Mouse (Mus musculus): ENCODE data around the gene Fam171a2.

Gene Fam171a2

GRCm38 (mm10) chr11:102453131-102453530 is 5.6 kb upstream of the Fam171a2 start:
- no peak for DNase-seq (ENCODE audit: low spot score)

GRCm38 (mm10) chr11:102449043-102450008 is 1.8 kb upstream of the Fam171a2 start:
- DNase-seq (ENCODE audit: low spot score) = no peak

DNA sequence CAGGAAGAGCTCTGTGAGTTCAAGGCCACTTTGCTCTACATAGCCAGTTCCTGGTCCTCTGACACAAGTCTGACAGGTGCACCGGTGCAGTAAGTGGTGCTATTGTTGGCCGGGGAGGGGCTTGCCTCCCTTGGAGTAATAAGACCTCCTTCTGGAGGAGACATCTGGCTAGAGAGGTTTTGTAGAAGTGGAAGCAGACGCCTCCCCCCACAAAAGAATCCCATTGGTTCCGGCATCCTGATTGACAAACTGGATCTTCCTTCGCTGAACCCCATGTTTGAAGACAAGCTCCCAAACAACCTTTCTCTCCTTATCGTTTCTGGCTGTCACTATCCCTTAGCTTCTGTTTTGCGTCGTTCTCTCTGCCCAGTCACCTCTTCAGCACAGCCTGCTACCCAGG is 845 bp upstream of the Fam171a2 start:
- no peak for DNase-seq (ENCODE audit: low spot score)

DNA sequence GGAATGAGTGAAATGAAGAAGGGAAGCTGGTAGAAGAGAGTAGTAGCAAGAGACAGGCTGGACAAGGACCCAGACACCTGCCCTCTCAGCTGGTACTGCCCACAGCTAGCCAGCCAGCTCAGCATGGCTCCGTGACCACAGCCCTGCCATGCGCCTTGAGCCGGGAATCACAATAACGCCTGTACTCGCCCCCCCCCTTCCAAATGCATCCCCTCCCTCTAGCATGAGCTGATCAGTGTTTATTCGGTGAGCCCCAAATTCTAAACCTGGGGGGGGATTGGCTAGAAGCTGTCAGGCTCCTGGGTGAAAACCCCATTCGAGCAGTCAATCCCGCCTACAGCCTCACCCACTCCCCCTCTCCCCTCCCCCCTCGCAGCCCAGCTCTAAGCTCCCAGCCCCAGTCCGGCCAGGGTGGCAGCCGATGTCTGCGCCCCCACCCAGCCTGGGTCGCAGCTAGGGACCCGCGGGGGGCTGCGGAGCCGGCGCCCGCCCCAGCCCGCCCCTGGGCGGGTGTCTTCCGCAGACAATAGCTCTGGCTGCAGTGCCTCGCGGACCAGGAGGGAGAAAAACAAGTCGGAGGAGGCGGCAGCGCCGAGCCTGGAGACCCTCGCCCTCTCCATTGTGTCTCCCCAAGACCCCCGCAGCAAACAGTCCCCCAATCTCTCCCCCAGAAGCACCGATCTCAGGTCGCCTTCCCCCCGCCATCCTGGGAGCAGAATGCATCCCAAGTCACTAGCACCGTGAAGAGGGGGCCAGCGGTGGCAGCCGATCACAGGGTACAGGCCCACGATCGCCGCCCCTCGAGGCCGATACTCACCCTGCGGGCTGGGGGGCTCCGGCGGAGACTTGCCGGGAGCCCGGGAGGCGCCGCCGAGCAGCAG is 661 bp downstream of the Fam171a2 start:
- no peak for DNase-seq (ENCODE audit: low spot score)

DNA sequence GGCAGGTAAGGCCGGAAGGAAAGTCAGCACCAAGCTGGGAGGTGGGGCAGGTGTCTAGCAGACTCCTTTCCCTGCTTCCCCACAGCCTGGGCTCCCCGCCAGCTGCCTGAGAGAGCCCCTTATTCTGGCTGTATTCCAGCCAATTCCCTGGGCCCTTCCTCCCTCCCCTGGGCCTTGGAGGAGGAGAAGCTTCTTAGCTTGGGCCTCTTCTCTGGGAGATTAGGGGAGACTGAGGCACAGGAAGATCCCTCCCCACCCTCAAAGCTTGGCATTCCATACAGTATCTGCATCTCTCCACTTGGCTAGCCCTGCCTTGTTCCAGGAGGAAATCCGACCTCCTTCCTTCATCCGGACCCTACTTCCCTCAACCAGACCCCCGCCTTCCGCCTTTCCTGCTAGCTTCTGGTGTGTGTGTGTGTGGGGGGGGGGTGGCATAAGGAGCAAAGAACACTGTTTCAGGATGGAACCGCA is 1.6 kb downstream of the Fam171a2 start:
- DNase-seq (ENCODE audit: low spot score) = no peak

DNA sequence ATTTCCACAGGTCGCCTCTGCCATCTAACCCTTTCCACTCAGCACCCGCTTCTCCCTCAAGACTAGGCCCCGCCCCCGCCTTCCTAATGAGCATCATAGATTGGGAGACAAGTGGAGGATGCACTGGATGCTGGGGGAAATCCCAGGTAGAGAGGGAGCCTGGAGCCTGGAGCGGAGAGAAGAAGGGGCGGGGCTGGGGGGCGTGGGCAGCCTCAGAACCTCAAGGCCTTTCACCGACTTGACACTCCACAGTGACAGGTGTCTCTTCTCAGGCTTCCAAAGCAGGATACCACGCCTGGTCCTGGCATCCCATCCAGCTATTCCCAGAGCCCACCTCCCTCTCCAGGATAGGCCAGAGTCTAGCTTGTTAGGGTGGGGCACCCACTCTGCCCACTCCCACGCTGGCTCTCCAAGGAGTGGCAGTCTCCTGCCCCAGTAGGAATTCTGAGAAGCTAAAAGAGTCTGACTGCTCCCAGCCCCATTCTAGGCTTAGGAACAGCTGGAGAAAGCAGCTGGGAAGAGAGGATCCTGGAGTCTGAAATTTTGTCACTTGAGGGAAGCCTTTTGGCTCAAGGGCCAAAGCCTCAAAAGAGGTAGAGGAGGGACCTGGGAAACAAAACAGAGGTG is 2.1 kb downstream of the Fam171a2 start:
- DNase-seq (ENCODE audit: low spot score) = peak; percentile 63

DNA sequence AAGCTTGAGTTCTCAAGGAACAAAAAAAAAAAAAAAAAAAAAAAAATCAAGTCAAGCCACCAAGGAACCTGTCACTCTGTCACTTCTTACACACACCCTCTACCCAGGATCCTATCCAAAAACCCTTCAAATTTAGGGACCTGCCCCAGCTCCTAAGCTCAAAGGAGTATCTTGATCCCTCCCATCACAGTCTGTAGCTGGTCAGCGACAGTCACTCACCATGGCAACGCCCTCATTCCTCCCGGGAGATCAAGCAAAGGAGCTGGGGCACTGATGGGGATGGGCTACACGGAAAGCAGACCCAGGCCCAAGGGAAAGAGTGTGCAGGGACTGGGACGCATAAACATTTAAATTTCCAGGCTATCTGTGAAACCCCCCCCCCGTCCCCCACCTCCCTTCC is 2.7 kb downstream of the Fam171a2 start:
- DNase-seq (ENCODE audit: low spot score) = no peak

DNA sequence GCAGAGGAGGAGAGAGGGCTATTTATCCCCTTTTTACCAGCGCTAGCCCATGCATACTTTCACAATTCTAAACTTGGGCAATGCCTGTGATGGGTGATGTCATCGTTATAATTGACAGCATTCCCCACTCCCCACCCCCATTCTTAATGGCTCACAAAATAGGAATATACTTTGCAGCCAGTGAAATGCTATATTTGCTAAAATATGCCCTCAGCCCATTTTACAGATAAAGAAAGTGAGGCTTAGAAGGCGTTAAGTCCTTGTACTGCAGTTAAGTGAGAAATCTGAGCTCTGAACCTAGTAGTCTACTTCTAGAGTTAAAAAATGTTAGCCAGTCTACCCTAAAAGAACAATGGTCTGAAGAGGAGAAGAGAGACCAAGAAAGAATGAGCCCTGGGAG is 3.2 kb downstream of the Fam171a2 start:
- no peak for DNase-seq (ENCODE audit: low spot score)

DNA sequence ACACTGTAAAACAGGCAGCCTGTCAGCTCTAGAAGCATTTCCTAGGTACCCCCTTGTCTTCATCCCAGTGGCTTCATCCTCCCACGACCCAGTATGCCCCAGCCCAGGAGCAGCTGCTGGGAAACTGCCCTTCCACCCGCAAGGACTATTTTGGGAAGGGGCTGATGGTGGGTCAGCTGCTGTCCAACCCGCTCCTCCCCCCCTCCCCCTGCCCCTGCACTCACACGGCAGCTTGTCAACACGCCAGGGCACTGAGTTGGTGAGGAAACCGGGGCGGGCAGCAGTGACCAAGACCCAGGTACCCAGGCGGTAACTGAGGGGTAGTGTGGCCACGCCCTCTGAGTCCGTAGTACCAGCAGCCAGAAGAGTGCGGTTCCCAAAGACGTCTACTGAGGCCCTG is 3.7 kb downstream of the Fam171a2 start:
- no peak for DNase-seq (ENCODE audit: low spot score)

GRCm38 (mm10) chr11:102442089-102442488 is 5.4 kb downstream of the Fam171a2 start:
- DNase-seq (ENCODE audit: low spot score) = no peak

DNA sequence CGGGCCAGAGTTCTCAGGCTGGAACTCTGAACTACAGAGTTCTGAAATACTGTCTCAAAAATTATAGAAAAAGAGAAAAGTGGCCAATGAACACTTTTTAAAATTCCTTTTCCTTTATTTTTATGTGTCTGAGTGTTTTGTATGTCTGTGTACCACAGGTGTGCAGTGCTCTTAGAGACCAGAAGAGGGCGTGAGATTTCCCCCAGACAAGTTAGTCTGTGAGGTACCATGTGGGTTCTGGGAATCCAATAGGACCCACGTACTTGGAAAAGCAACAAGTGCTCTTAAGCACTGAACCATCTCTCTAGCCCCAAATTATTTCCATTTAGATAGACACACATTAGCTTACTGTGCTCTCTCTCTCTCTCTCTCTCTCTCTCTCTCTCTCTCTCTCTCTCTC is 6.0 kb downstream of the Fam171a2 start:
- no peak for DNase-seq (ENCODE audit: low spot score)

GRCm38 (mm10) chr11:102440255-102440654 is 7.2 kb downstream of the Fam171a2 start:
- no peak for DNase-seq (ENCODE audit: low spot score)

DNA sequence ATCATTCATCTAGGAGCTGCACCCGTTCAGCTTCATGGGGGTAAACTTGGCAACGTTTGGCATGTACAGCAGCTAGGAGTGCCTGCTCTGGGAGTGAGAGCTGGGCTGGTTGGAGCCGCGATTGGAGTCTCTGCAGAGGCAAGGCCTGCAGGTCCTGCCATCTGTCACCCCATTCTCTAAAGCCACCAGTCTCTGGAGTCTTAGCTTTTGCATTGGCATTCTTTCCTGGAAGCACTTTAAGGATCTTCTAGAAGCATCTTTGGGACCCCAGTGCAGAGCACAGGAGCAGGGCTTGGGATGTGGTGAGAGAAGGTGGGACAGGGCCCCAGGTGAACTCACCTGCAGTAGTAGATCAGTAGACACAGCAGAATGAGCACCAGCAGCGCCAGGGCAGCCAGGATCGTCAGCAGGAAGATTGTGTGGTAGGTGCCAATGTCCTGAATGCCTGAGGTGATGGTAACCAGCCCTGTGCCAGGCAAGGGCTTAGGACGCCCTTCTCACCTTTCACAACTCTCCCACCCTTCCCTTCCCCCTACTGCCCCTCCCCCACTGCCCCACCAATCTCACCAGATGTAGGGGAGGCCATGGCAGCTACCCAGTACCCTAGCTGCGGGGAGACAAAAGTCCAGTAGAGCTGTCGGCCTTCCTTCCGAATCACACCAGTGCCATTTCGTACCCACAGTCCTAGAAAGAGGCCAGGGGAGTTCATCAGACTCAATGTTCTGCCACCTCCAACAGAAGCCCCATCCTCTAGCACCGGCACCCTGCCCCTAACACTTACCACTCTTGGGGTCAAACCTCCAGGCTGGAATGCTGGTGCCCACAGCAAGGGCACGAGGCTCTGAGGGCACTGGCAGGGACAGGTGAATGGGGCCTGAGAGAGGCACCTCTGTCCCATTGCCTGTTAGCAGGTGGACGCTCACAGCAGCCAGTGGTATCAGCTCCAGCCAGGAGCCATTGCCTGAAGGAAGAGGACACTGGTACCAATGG is 8.1 kb downstream of the Fam171a2 start:
- DNase-seq (ENCODE audit: low spot score) = no peak

- DNase-seq (ENCODE audit: low spot score) = peak; percentile 86
Measured at GRCm38 (mm10) chr11:102438212-102439092, 9.0 kb downstream of the Fam171a2 start.

- DNase-seq (ENCODE audit: low spot score) = peak; percentile 68
Measured at GRCm38 (mm10) chr11:102437120-102438061, 10.1 kb downstream of the Fam171a2 start.

DNA sequence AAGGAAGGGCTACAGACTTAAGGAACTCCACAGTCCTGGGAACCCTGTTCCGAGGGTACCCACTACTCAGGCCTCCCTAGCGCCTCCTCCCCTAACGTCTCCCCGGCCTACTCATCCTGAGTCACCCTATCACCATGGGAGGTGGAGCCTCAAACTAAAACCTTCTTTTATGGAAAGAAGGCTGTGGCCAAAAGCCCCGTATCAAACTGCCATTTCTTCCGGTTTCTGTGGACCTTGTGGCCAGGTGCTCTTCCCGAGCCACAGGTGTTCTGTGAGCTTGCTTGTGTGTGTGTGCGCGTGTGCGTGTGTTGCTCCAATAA is 11.1 kb downstream of the Fam171a2 start:
- no peak for DNase-seq (ENCODE audit: low spot score)

- peak; percentile 52 for DNase-seq (ENCODE audit: low spot score)
Measured at GRCm38 (mm10) chr11:102435754-102436470, 11.6 kb downstream of the Fam171a2 start.
